Mouse (Mus musculus): ENCODE data around the gene Fam89b. TPM values are rescaled to one million over a fixed set of nuclear protein-coding genes. Genes with fewer than 3 reads are reported as not detected.

The Fam89b gene
- polyA plus RNA-seq, 1 experiment from 2014 or later, result 29.7 TPM

DNA sequence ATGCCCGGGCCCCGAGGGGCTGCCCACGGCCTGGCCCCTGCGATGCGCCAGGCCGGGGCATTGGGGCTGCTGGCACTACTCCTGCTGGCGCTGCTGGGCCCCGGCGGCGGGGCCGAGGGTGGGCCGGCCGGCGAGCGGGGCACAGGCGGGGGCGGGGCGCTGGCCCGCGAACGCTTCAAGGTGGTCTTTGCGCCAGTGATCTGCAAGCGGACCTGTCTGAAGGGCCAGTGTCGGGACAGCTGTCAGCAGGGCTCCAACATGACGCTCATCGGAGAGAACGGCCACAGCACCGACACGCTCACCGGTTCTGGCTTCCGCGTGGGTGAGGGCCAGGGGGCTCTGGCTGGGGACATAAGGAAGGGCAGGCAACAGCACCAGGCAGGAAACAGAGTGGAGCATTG, 12.8 kb upstream of the Fam89b start:
- Histone ChIP-seq H3K9ac (ENCODE audit: low read depth, low read length) (peak overlapping the region; percentile 25), H3K4me3 (ENCODE audit: low read depth, low read length) (peak overlapping the region; percentile 41), H3K4me2 (ENCODE audit: low read depth, low read length) (peak overlapping the region; percentile 53), H3K27me3 (ENCODE audit: control insufficient read depth, insufficient read depth, low read depth, low read length) (peaks cover 87% of the 10 kb centered on the region), H3K9me3 (replicated peaks; ENCODE audit: control insufficient read depth, low read length) (no peaks in the 10 kb centered on the region), H3K27ac (ENCODE audit: low read length) (no peak overlapping the region), H3K4me1 (ENCODE audit: control insufficient read depth, low read depth, low read length) (peaks cover 5% of the 10 kb centered on the region), H3K36me3 (ENCODE audit: control insufficient read depth, insufficient read depth) (no peaks in the 10 kb centered on the region)
- ATAC-seq (ENCODE audit: low read depth), result no peak
- WGBS (ENCODE audit: insufficient replicate concordance), result 10% methylated on average over 30 of the region's 32 CpGs

DNA sequence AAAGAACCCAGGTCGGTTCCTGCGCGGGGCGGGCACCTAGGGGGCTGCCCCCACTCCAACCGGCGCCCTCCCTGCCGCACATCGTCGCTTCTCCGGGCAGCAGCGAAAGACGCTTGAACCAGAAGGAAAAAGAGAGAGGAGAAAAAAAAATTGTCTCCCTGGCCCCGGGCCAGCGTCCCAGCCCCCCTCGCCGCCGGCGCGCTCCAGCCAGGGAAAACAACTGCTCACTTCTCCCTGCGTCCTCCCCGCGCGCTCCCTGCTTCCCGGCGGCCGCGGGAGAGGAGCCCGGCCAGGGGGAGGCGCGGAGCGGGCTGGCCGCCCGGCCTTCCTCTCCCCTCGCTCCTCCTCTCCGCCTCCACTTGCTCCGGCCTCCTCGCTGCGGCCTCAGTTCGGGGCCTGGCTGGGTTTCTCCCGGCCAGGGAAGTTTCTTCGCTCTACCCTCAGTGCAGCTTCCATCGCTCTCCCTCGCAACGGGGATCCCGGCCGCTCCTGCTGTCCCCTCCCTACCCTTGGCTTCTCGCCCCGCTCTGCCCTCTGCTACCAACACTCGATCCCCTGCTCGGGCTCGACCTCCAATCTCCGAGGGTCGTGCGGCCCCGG, 12.3 kb upstream of the Fam89b start:
- ATAC-seq (ENCODE audit: low read depth), result 0 out of 2 replicates have a peak, but pooled peaks have one; percentile 20
- under 1% methylated on average over 55 of the region's 55 CpGs for WGBS (ENCODE audit: insufficient replicate concordance)
- no peaks in the 10 kb centered on the region for H3K9me3 ChIP-seq (replicated peaks; ENCODE audit: control insufficient read depth, low read length)
- H3K4me3 ChIP-seq (ENCODE audit: low read depth, low read length), result peak overlapping the region; percentile 41
- peaks cover 5% of the 10 kb centered on the region for H3K4me1 ChIP-seq (ENCODE audit: control insufficient read depth, low read depth, low read length)
- H3K9ac ChIP-seq (ENCODE audit: low read depth, low read length), result peak overlapping the region; percentile 25
- H3K36me3 ChIP-seq (ENCODE audit: control insufficient read depth, insufficient read depth), result no peaks in the 10 kb centered on the region
- H3K27me3 ChIP-seq (ENCODE audit: control insufficient read depth, insufficient read depth, low read depth, low read length), result peaks cover 85% of the 10 kb centered on the region
- H3K27ac ChIP-seq (ENCODE audit: low read length), result no peak overlapping the region
- peak overlapping the region; percentile 53 for H3K4me2 ChIP-seq (ENCODE audit: low read depth, low read length)

DNA sequence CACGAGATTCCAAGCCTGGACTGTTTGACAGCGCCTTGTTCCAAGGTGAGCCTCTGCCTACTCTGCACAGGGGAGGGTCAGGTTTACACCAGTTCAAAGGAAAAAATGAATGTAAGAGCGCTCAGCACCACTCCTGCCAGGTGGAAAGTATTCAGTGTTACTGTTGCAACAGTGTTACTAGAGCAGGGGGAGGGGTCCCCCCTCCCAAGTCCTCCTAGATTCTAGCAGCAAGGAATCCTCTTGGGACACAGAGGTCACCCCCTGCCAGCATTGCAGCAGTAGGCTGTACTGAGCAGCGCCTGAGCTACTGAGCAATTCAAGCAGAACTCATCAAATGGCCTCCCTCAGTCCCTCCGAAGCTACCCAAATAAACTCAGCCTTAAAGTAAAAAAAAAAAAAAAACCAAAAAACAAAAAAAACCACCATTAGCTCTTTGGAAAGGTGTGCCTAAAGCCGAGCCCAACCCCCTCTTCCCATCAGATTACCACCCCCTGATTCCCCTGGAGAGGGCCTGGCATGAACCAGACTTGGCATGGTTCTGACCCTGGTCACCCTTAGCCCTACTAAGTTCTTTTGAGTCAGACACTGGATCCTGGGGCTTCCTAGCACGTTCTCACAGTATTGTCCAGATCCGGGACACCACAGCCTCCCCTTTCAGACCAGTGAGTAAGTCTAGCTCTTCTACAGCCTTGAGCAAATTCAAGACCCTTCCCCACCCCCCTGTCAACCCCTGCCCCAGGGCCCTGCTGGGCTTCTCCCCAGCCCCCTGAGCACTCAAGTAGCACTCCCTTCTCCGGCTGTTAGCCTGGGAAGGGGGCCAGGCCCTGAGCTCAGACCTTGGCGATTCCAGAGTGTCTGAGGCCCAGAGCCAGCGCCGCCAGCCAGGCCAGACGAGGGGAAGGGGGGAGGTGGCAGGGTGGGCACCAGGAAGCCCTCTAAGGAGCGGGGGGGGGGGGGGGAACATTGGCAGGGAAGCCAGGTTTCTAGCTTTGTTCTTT, 11.2 kb upstream of the Fam89b start, which contains the start of gene Ltbp3:
TSS of gene Ltbp3 (plus strand) at position 585 of the 998 bp plus-strand sequence.
- H3K27ac ChIP-seq (ENCODE audit: low read length), result no peak within 1 kb of the TSS
- 52% methylated on average over 13 of the region's 14 CpGs for WGBS (ENCODE audit: insufficient replicate concordance)
- H3K9ac ChIP-seq (ENCODE audit: low read depth, low read length), result no peak within 1 kb of the TSS; the same call in 1 of the 2 replicates
- H3K4me3 ChIP-seq (ENCODE audit: low read depth, low read length), result peak within 1 kb of the TSS; percentile 41
- no peaks in the 10 kb centered on the region; the same call in 1 of the 2 replicates for H3K4me1 ChIP-seq (ENCODE audit: control insufficient read depth, low read depth, low read length)
- H3K36me3 ChIP-seq (ENCODE audit: control insufficient read depth, insufficient read depth), result no peaks in the 10 kb centered on the region
- no peaks in the 10 kb centered on the region for H3K9me3 ChIP-seq (replicated peaks; ENCODE audit: control insufficient read depth, low read length)
- H3K4me2 ChIP-seq (ENCODE audit: low read depth, low read length), result peak within 1 kb of the TSS; percentile 53
- ATAC-seq (ENCODE audit: low read depth), result no peak
- H3K27me3 ChIP-seq (ENCODE audit: control insufficient read depth, insufficient read depth, low read depth, low read length), result peaks cover 76% of the 10 kb centered on the region

DNA sequence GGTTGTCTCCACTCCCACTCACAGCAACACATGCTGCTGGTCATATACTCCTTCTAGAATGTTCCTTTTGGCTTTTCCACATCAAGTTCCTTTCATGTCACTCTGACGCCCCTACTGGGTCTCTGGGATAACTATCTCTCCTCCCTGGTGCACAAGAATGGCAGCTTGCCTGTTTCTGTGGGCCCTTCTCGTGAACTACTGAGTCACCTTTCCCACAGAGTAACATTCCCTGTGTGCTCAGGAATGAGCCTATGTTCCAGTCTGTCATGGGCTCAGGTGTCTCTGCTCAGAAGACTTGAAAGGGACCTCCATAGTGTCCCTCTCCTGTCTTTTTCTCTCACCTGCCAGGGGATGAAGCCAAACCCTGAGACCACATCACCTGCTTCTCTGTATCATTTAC, 10.0 kb upstream of the Fam89b start:
- H3K9ac ChIP-seq (ENCODE audit: low read depth, low read length), result no peak overlapping the region
- H3K27ac ChIP-seq (ENCODE audit: low read length), result no peak overlapping the region
- no peak for ATAC-seq (ENCODE audit: low read depth)
- H3K4me2 ChIP-seq (ENCODE audit: low read depth, low read length), result no peak overlapping the region
- H3K27me3 ChIP-seq (ENCODE audit: control insufficient read depth, insufficient read depth, low read depth, low read length), result peaks cover 67% of the 10 kb centered on the region
- H3K4me1 ChIP-seq (ENCODE audit: control insufficient read depth, low read depth, low read length), result no peaks in the 10 kb centered on the region; the same call in 1 of the 2 replicates
- no peak overlapping the region for H3K4me3 ChIP-seq (ENCODE audit: low read depth, low read length)
- no peaks in the 10 kb centered on the region for H3K36me3 ChIP-seq (ENCODE audit: control insufficient read depth, insufficient read depth)
- 33% methylated on average over 2 of the region's 2 CpGs for WGBS (ENCODE audit: insufficient replicate concordance)
- H3K9me3 ChIP-seq (replicated peaks; ENCODE audit: control insufficient read depth, low read length), result no peaks in the 10 kb centered on the region

DNA sequence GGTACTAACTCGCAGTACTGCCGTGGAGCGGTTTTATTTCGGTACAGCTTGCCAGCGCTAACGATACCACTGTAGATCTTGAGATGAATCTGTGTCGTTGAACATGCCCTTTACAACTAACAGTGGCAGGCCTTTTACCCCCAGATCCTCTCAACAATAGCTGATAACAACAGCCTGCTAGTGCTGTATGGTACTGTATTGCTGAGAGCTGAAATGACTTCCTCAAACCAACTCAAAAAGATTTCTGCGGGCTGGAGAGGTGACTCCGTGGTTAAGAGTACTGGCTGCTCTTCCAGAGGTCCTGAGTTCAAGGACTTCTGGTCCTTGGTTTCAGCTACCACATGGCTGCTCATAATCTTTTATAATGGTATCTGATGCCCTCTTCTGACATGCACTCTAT, 4.9 kb upstream of the Fam89b start:
- ATAC-seq (ENCODE audit: low read depth), result no peak
- Histone ChIP-seq H3K4me3 (ENCODE audit: low read depth, low read length) (no peak overlapping the region), H3K27ac (ENCODE audit: low read length) (no peak overlapping the region), H3K9me3 (replicated peaks; ENCODE audit: control insufficient read depth, low read length) (no peaks in the 10 kb centered on the region), H3K9ac (ENCODE audit: low read depth, low read length) (no peak overlapping the region), H3K4me1 (ENCODE audit: control insufficient read depth, low read depth, low read length) (peaks cover 25% of the 10 kb centered on the region), H3K4me2 (ENCODE audit: low read depth, low read length) (no peak overlapping the region), H3K36me3 (ENCODE audit: control insufficient read depth, insufficient read depth) (no peaks in the 10 kb centered on the region), H3K27me3 (ENCODE audit: control insufficient read depth, insufficient read depth, low read depth, low read length) (peaks cover 16% of the 10 kb centered on the region)
- WGBS (ENCODE audit: insufficient replicate concordance), result 56% methylated on average over 9 of the region's 9 CpGs

DNA sequence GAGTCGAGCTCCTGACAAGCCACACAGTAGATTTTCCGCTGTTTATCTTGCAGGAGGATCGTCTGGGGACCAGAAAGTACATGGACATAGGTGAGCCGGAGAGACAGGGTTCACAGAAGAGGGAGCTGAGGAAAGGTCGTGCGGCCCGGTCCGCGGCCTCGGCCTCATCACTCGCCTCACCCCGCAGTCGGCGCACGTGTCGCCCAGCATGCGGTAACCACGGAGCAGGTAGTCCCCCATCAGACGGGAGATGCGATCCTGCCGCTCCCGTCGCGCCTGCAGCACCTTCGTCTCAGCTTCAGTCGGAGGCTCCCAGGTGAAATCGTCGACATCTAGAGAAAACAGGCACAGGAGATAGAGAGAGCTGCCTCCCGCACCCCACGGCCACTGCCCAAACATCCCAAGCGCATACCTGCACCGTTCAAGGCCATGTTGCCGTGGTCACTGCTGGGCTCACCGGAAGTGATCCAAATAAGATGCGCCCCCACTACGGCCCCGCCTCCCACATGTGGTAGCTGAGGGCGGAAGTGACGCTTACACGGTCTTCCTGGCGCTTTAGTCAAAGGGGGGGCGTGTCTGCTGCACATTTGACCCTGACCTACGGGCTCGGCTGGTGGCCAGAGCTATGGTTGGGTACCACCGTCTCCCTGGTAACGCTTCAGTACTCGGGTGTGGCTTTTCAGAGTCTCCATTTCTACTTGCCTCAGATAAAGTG, 2.0 kb upstream of the Fam89b start:
- no peak overlapping the region for H3K27ac ChIP-seq (ENCODE audit: low read length)
- peak; percentile 44 for ATAC-seq (ENCODE audit: low read depth)
- under 1% methylated on average over 47 of the region's 47 CpGs for WGBS (ENCODE audit: insufficient replicate concordance)

DNA sequence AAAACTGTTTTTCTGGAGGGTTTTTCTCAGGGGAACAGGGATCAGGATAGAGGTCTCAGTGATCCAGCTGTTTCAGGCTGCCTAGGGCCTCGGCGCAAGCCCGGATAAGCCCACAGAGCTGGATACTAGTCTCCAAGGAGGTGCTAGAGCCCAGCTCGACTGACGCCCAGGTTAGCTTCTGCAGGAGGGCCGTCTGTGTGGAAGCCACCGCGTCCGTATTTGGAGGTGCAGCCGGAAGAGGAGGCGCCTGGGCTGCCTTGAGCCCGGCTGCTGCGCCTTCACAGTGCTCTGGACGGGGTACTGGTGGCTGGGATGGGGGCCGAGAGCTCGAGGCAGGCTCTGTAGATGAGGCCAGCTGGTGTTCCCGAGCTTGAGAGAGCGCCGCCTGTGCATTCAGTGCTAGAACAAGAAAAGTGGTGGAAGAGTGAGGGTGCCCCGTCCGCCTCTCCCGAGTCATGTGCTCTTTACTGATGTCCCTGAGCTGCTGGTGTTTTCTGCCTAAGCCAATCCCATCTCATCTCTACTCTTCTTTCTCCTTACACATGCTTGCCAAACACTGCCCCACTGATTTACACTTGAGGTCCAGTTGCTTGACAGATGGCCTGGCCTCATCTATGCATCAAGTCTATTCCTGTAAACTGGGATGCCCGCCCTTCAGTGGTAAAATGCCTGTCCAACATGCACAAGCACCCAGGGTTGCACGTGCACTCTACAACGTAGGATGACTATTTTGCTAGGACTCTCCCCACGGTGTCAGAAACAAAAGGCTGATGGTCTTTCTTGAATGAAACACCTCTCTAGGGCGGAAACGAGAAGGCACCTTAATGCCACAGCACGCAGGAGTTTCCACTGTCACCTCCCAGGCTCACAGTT, 1.1 kb upstream of the Fam89b start:
- H3K4me2 ChIP-seq (ENCODE audit: low read depth, low read length), result peak overlapping the region; percentile 86
- WGBS (ENCODE audit: insufficient replicate concordance), result 72% methylated on average over 29 of the region's 29 CpGs
- peaks cover 48% of the 10 kb centered on the region for H3K4me1 ChIP-seq (ENCODE audit: control insufficient read depth, low read depth, low read length)
- no peaks in the 10 kb centered on the region for H3K9me3 ChIP-seq (replicated peaks; ENCODE audit: control insufficient read depth, low read length)
- peak overlapping the region; percentile 69 for H3K4me3 ChIP-seq (ENCODE audit: low read depth, low read length)
- H3K9ac ChIP-seq (ENCODE audit: low read depth, low read length), result peak overlapping the region; percentile 68
- no peaks in the 10 kb centered on the region for H3K36me3 ChIP-seq (ENCODE audit: control insufficient read depth, insufficient read depth)
- H3K27ac ChIP-seq (ENCODE audit: low read length), result no peak overlapping the region
- peaks cover 2% of the 10 kb centered on the region; the same call in 1 of the 2 replicates for H3K27me3 ChIP-seq (ENCODE audit: control insufficient read depth, insufficient read depth, low read depth, low read length)
- no peak for ATAC-seq (ENCODE audit: low read depth)

More for the DNA sequence above, 2.0 kb upstream of the Fam89b start:
- H3K27me3 ChIP-seq (ENCODE audit: control insufficient read depth, insufficient read depth, low read depth, low read length), result peaks cover 5% of the 10 kb centered on the region; the same call in 1 of the 2 replicates
- H3K9me3 ChIP-seq (replicated peaks; ENCODE audit: control insufficient read depth, low read length), result no peaks in the 10 kb centered on the region
- H3K9ac ChIP-seq (ENCODE audit: low read depth, low read length), result peak overlapping the region; percentile 68
- H3K4me2 ChIP-seq (ENCODE audit: low read depth, low read length), result peak overlapping the region; percentile 86
- peak overlapping the region; percentile 69 for H3K4me3 ChIP-seq (ENCODE audit: low read depth, low read length)
- peaks cover 48% of the 10 kb centered on the region for H3K4me1 ChIP-seq (ENCODE audit: control insufficient read depth, low read depth, low read length)
- H3K36me3 ChIP-seq (ENCODE audit: control insufficient read depth, insufficient read depth), result no peaks in the 10 kb centered on the region

All from liver, embryonic 16.5 days (tissue).